Mouse (Mus musculus): ENCODE measurements around the gene Ogg1.

- TF ChIP-seq GATA1 (IDR thresholded peaks at IDR 0.05; ENCODE audit: borderline replicate concordance, low read length), result no peak
- no peak for TF ChIP-seq FLI1 (IDR thresholded peaks at IDR 0.05; ENCODE audit: low read length)
Observed at GRCm38 (mm10) chr6:113296046-113296445, 30.7 kb upstream of the Ogg1 start.
